Mouse (Mus musculus) heart, adult 2 months (tissue): ENCODE results near the gene Cdc42se2.

Source experiments
- CTCF ChIP-seq: fragments of 200-600 bp; IDR thresholded peaks from 2 replicates; pipeline ENCODE4 v1.8.1; 2022; ENCODE audit warnings: antibody characterized with exemption, mild to moderate bottlenecking, moderate library complexity
- EP300 ChIP-seq: fragments of 200-500 bp; IDR thresholded peaks from 2 replicates; pipeline ENCODE4 v1.6.1; 2011; ENCODE audit warnings: low read depth, low read length, control low read depth; ENCODE audit not compliant: insufficient read depth
- POLR2A ChIP-seq: fragments of 200-500 bp; IDR thresholded peaks from 2 replicates; pipeline ENCODE4 v1.6.1; 2011; ENCODE audit warnings: mild to moderate bottlenecking, low read depth, low read length, control low read depth; ENCODE audit not compliant: insufficient read depth

DNA sequence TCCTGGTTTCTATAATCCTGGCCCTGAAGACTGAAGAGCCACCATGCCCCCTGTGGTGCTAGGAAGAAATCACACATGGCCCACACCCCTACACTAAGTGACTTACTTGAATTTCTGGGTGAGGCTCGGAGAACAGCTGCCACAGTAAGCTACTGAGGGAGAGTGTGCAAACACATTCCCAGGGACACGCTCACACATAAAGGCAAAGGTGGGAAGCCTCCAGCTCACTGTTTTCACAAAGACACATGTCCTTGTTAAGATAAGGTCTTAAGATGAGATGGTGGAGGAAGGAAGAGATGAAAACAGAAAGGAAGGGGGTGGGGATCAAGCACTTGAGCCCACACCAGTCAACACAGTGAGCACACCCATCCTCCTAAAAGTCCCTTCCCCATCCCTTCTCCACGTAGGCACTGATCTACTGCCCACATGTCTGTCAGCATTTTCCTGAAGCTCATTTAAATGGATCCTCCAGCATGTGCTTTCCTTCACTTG, 60.9 kb downstream of the Cdc42se2 start:
- TF ChIP-seq CTCF (no peak), POLR2A (no peak), EP300 (no peak)
